Mouse (Mus musculus): Measurements from ENCODE around the gene Ccdc159. TPM values are rescaled to one million over a fixed set of nuclear protein-coding genes. Genes with fewer than 3 reads are reported as not detected.
A peak's percentile ranks its signal among the peaks of the same experiment; 100 is the strongest.

The Ccdc159 gene
- polyA plus RNA-seq, 1 experiment: not detected

DNA sequence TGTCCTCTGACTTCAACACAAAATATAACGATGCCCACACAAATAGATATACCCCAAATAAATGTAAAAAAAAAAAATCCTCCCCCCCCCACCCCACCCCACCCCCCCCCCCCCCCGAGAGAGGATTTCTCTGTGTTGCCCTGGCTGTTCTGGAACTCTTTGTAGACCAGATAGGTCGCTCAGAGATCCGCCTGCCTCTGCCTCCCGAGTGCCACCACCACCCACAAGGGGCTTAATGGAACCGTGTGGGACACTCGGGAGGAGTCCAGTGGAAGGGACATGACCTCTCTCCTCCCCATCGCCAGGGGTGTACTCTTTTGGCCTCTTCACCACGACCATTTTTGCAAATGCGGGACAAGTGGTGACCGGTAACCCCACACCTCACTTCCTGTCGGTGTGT is 15.8 kb downstream of the Ccdc159 start:
- H3K9me3 ChIP-seq (ENCODE audit: control insufficient read depth, low read length): peaks cover 8% of the 10 kb centered on the region
- H3K4me1 ChIP-seq (ENCODE audit: control insufficient read depth): peaks cover 16% of the 10 kb centered on the region
- no peaks in the 10 kb centered on the region for H3K36me3 ChIP-seq (ENCODE audit: control insufficient read depth)
- TF ChIP-seq GATA1 (IDR thresholded peaks at IDR 0.05; ENCODE audit: low read length) (no peak), TAL1 (IDR thresholded peaks at IDR 0.05; ENCODE audit: low read length) (no peak)
- H3K27me3 ChIP-seq (ENCODE audit: control insufficient read depth): peaks cover 26% of the 10 kb centered on the region
- H3K4me3 ChIP-seq (replicated peaks): no peak overlapping the region

DNA sequence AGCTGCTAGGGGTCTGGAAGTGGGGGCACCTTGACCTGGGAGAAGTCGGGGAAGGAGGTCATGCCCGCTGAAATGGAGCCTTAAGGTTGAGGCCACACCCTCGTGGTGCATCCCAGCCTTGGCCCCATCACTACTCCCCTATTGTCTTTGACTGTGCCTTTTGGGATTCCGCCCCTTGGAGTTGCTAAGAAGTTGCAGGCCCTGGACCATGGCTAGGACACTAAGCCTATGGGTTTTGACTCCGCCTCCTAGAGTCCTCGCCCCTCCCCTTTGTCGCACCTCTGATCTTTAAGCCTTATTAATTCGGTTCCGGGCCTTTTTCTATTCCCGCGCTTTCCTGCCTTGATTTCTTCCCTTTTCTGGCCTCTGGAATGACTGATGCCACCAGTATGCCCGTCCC is 16.4 kb downstream of the Ccdc159 start:
- no peaks in the 10 kb centered on the region for H3K36me3 ChIP-seq (ENCODE audit: control insufficient read depth)
- peaks cover 32% of the 10 kb centered on the region for H3K27me3 ChIP-seq (ENCODE audit: control insufficient read depth)
- H3K4me3 ChIP-seq (replicated peaks): no peak overlapping the region
- TF ChIP-seq GATA1 (IDR thresholded peaks at IDR 0.05; ENCODE audit: low read length): no peak
- no peak for TF ChIP-seq TAL1 (IDR thresholded peaks at IDR 0.05; ENCODE audit: low read length)
- peaks cover 16% of the 10 kb centered on the region for H3K4me1 ChIP-seq (ENCODE audit: control insufficient read depth)
- peaks cover 8% of the 10 kb centered on the region for H3K9me3 ChIP-seq (ENCODE audit: control insufficient read depth, low read length)

DNA sequence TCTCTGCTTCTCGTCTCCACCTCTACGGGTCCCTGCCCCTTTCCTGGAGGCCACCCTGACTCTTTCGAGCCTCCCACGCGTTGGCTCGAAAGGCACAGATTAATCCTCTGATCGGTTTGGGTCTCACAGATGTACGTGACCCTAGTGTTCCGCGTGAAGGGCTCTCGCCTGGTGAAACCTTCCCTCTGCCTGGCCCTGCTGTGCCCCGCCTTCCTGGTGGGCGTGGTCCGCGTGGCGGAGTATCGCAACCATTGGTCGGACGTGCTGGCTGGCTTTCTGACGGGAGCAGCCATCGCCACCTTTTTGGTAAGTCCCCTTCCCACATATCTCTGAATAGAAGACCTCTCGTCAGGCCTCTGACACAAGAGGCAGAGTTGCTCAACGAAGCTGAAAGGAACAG is 17.0 kb downstream of the Ccdc159 start:
- TF ChIP-seq GATA1 (IDR thresholded peaks at IDR 0.05; ENCODE audit: low read length) (no peak), TAL1 (IDR thresholded peaks at IDR 0.05; ENCODE audit: low read length) (no peak)
- Histone ChIP-seq H3K4me3 (replicated peaks) (no peak overlapping the region), H3K9me3 (ENCODE audit: control insufficient read depth, low read length) (peaks cover 8% of the 10 kb centered on the region), H3K4me1 (ENCODE audit: control insufficient read depth) (peaks cover 16% of the 10 kb centered on the region), H3K27me3 (ENCODE audit: control insufficient read depth) (peaks cover 38% of the 10 kb centered on the region), H3K36me3 (ENCODE audit: control insufficient read depth) (no peaks in the 10 kb centered on the region)

DNA sequence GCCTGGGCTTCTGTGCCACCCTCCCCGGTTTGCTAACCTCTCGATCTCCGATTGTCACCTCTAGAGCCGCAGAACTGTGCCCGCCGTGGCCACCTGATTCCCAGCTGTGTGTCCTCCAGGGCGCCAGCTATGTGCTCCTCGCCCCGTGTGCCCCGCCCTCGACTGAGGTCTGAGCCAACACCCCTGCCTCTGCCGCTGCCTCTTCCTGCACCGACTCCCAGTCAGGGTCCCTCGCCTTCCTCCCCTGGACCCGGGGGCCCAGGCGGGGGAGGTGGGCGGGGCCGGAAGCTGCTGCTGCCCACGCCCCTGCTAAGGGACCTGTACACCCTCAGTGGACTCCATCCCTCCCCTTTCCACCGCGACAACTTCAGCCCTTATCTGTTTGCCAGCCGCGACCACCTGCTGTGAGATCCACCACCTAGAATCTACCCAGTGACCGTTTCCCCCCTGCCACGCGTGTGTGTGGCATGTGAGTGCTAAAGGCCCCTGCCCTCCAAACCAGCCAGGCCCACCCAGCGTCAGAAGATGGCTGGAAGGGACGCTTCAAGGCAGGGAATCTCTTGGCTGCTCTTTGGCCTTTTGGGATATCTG is 20.4 kb downstream of the Ccdc159 start:
- H3K27me3 ChIP-seq (ENCODE audit: control insufficient read depth): peaks cover 38% of the 10 kb centered on the region
- TF ChIP-seq TAL1 (IDR thresholded peaks at IDR 0.05; ENCODE audit: low read length) (no peak), GATA1 (IDR thresholded peaks at IDR 0.05; ENCODE audit: low read length) (no peak)
- H3K9me3 ChIP-seq (ENCODE audit: control insufficient read depth, low read length): peaks cover 10% of the 10 kb centered on the region
- no peak overlapping the region for H3K4me3 ChIP-seq (replicated peaks)
- no peaks in the 10 kb centered on the region for H3K36me3 ChIP-seq (ENCODE audit: control insufficient read depth)
- H3K4me1 ChIP-seq (ENCODE audit: control insufficient read depth): peaks cover 16% of the 10 kb centered on the region

DNA sequence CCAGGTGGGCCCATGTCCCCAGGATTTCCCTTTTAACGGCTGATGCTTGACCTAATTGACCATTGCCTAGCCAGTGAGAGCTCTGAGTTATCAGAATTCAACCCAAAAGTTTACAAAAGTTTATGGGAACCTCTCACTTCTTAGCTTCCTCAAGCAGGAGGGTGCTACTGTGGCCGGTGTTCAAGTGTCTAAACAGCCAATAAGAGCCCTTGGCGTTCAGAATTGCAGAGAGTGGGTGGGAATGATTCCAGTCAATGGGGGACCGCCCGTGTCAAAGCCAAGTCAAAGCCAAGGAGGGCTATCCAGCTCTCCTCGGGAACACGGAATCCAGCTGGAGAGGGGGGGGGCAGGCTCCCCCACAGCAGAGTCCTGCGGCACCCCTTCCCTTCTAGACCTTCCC is 20.9 kb downstream of the Ccdc159 start:
- H3K4me3 ChIP-seq (replicated peaks): no peak overlapping the region
- peaks cover 10% of the 10 kb centered on the region for H3K9me3 ChIP-seq (ENCODE audit: control insufficient read depth, low read length)
- no peaks in the 10 kb centered on the region for H3K36me3 ChIP-seq (ENCODE audit: control insufficient read depth)
- H3K4me1 ChIP-seq (ENCODE audit: control insufficient read depth): peaks cover 16% of the 10 kb centered on the region
- H3K27me3 ChIP-seq (ENCODE audit: control insufficient read depth): peaks cover 37% of the 10 kb centered on the region
- TF ChIP-seq TAL1 (IDR thresholded peaks at IDR 0.05; ENCODE audit: low read length): no peak
- no peak for TF ChIP-seq GATA1 (IDR thresholded peaks at IDR 0.05; ENCODE audit: low read length)

DNA sequence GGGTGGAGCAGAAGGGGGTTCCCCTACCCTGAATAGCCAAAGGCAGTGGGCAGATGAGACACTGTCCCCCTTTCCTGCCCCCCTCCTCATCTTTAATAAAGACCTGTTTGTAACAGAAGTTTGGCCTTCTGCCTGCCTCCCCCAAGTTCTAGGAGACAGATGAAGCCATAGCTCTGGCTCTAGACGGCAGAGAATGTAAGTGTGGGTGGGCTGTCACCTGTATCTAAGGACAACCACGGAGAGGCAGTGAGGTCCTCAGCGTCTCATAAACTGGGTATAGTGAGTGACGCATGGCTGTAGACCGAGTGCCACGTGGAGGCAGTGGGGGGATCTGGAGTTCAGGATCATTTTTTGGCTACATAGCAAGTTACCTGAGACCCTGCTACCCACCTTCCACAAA is 21.5 kb downstream of the Ccdc159 start:
- Histone ChIP-seq H3K4me3 (replicated peaks) (no peak overlapping the region), H3K4me1 (ENCODE audit: control insufficient read depth) (peaks cover 16% of the 10 kb centered on the region), H3K27me3 (ENCODE audit: control insufficient read depth) (peaks cover 32% of the 10 kb centered on the region), H3K9me3 (ENCODE audit: control insufficient read depth, low read length) (peaks cover 4% of the 10 kb centered on the region; the same call in 1 of the 2 replicates), H3K36me3 (ENCODE audit: control insufficient read depth) (no peaks in the 10 kb centered on the region)
- TF ChIP-seq TAL1 (IDR thresholded peaks at IDR 0.05; ENCODE audit: low read length) (no peak), GATA1 (IDR thresholded peaks at IDR 0.05; ENCODE audit: low read length) (no peak)

DNA sequence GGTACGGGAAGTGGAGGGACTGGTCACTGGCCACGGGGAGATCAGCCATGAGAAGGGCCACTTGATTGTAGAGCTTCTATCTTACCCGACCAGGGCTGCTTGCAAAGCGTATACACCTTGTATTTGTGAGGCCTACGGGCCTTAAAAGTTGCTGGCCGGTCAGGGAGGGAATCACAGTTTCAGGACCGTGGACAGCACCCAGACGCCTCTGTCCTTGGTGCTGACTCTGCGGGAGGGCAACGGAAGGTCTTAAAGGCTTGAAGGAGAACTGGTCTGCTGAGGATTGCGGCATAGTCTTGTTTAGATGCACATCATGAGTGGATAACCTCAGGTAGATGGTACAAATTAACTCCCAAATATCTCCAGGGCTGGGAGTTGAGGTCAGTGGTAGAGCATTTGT is 23.1 kb downstream of the Ccdc159 start:
- Histone ChIP-seq H3K27me3 (ENCODE audit: control insufficient read depth) (peaks cover 28% of the 10 kb centered on the region), H3K9me3 (ENCODE audit: control insufficient read depth, low read length) (peaks cover 2% of the 10 kb centered on the region; the same call in 1 of the 2 replicates), H3K4me1 (ENCODE audit: control insufficient read depth) (peaks cover 15% of the 10 kb centered on the region), H3K36me3 (ENCODE audit: control insufficient read depth) (no peaks in the 10 kb centered on the region), H3K4me3 (replicated peaks) (no peak overlapping the region)
- TF ChIP-seq GATA1 (IDR thresholded peaks at IDR 0.05; ENCODE audit: low read length) (no peak), TAL1 (IDR thresholded peaks at IDR 0.05; ENCODE audit: low read length) (no peak)

DNA sequence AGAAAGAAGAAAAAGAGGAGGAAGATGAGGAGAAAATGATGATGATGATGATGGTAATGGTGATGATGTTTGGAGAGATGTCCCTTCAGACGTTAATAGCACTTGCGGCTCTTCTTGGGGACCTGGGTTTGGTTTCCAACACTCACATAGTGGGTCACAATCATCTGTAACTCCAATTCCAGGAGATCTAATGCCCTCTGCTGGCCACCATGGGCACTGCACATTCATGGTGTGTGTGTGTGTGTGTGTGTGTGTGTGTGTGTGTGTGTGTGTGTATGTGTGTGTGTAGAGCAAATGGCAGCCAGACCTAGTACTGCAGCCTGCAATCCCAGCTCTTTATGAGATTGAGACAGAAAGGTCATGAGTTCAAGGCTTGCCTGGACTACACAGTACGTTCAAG is 24.7 kb downstream of the Ccdc159 start:
- Histone ChIP-seq H3K4me1 (ENCODE audit: control insufficient read depth) (peaks cover 27% of the 10 kb centered on the region), H3K36me3 (ENCODE audit: control insufficient read depth) (peaks cover 7% of the 10 kb centered on the region), H3K4me3 (replicated peaks) (no peak overlapping the region), H3K27me3 (ENCODE audit: control insufficient read depth) (peaks cover 23% of the 10 kb centered on the region), H3K9me3 (ENCODE audit: control insufficient read depth, low read length) (peaks cover 2% of the 10 kb centered on the region; the same call in 1 of the 2 replicates)
- TF ChIP-seq GATA1 (IDR thresholded peaks at IDR 0.05; ENCODE audit: low read length) (no peak), TAL1 (IDR thresholded peaks at IDR 0.05; ENCODE audit: low read length) (no peak)

DNA sequence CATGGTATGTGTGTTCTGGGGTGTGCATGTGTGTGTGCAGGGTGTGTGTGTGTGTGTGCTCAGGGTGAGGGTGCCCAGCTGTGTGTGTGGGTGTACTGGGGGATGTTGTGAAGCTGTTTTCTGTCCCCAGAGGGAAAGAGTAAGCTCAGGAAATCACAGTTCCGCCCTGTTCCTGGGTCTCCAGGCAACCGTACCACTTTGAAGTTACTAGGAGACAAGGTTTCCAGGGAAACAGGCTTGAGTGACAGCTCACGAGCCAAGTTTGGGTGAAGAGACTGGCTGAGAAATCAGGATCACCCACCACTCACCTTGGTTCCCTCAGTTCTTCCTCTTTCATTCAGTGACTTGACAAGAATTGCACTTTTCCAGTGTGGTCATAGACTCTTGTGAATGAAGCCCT is 26.3 kb downstream of the Ccdc159 start:
- no peak for TF ChIP-seq TAL1 (IDR thresholded peaks at IDR 0.05; ENCODE audit: low read length)
- no peak for TF ChIP-seq GATA1 (IDR thresholded peaks at IDR 0.05; ENCODE audit: low read length)
- H3K4me1 ChIP-seq (ENCODE audit: control insufficient read depth): peaks cover 37% of the 10 kb centered on the region
- peaks cover 23% of the 10 kb centered on the region for H3K36me3 ChIP-seq (ENCODE audit: control insufficient read depth)
- H3K9me3 ChIP-seq (ENCODE audit: control insufficient read depth, low read length): peaks cover 2% of the 10 kb centered on the region; the same call in 1 of the 2 replicates
- H3K4me3 ChIP-seq (replicated peaks): no peak overlapping the region
- H3K27me3 ChIP-seq (ENCODE audit: control insufficient read depth): peaks cover 6% of the 10 kb centered on the region

DNA sequence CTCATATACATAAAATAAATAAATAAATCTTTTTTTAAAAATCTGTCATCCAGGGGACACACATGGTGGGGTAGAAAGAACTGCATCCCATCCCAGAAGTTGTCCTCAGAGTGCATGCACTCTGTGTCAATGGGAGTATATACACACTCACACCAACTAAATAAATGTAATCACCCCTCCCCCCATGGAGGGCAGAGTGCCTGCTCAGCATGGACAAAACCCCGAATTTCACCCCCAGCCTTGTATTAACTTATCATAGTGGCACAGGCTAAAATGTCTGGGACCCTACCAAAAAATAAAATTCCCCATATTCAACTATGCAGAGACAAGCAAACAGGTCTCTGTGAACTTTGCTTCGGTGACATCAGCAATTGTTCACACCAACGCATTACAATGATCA is 27.4 kb downstream of the Ccdc159 start:
- peaks cover 5% of the 10 kb centered on the region; the same call in 1 of the 2 replicates for H3K27me3 ChIP-seq (ENCODE audit: control insufficient read depth)
- H3K4me3 ChIP-seq (replicated peaks): peak overlapping the region; percentile 73
- peaks cover 48% of the 10 kb centered on the region for H3K4me1 ChIP-seq (ENCODE audit: control insufficient read depth)
- TF ChIP-seq TAL1 (IDR thresholded peaks at IDR 0.05; ENCODE audit: low read length) (no peak), GATA1 (IDR thresholded peaks at IDR 0.05; ENCODE audit: low read length) (no peak)
- peaks cover 2% of the 10 kb centered on the region; the same call in 1 of the 2 replicates for H3K9me3 ChIP-seq (ENCODE audit: control insufficient read depth, low read length)
- peaks cover 33% of the 10 kb centered on the region for H3K36me3 ChIP-seq (ENCODE audit: control insufficient read depth)

Measured in erythroblast, embryonic 14.5 days (primary cell).